Mouse (Mus musculus) MEL (cell line): ENCODE measurements around the gene Ccer1. TPM values are rescaled to one million over a fixed set of nuclear protein-coding genes. Genes with fewer than 3 reads are reported as not detected.

Source experiments
- DNase-seq: peaks from one replicate; pipeline ENCODE4 v3.0.0; 2011; ENCODE audit warnings: low read depth, low spot score
- H3K27ac ChIP-seq: 2 replicates; pipeline ENCODE4 v1.5.1; 2012; ENCODE audit warnings: low read depth, mild to moderate bottlenecking, control low read depth, low read length, moderate library complexity; ENCODE audit not compliant: control insufficient read depth
- H3K27me3 ChIP-seq, 2 experiments: fragments of 150-350 bp in 1 of 2; sonication (generic) in 1 of 2; 2 replicates each; pipeline ENCODE4 v1.6.1; 2012; ENCODE audit warnings: low read length in 2 of 2, mild to moderate bottlenecking in 2 of 2, improper control_type of control experiment in 1 of 2, moderate library complexity in 1 of 2; ENCODE audit not compliant: insufficient read depth in 2 of 2, control insufficient read depth in 1 of 2
- H3K36me3 ChIP-seq, 2 experiments: 2 replicates each; pipeline ENCODE4 v1.6.1; 2012 to 2014; ENCODE audit warnings: low read length in 2 of 2, improper control_type of control experiment in 1 of 2, inconsistent platforms in 1 of 2, mild to moderate bottlenecking in 1 of 2; ENCODE audit not compliant: insufficient read depth in 2 of 2, control insufficient read depth in 1 of 2
- H3K4me1 ChIP-seq, 2 experiments: fragments of 150-350 bp in 1 of 2; sonication (generic) in 1 of 2; 2 replicates each; pipeline ENCODE4 v1.6.1; 2012; ENCODE audit warnings: low read length in 2 of 2, improper control_type of control experiment in 1 of 2, mild to moderate bottlenecking in 1 of 2; ENCODE audit not compliant: insufficient read depth in 2 of 2, control insufficient read depth in 1 of 2
- H3K4me3 ChIP-seq, 2 experiments: fragments of 150-350 bp in 1 of 2; sonication (generic) in 1 of 2; 2 replicates each; pipeline ENCODE4 v1.5.1; 2012; ENCODE audit warnings: low read depth in 2 of 2, low read length in 2 of 2, mild to moderate bottlenecking in 2 of 2, moderate library complexity in 2 of 2, control low read depth in 1 of 2, improper control_type of control experiment in 1 of 2; ENCODE audit not compliant: control insufficient read depth in 1 of 2, insufficient read depth in 1 of 2
- H3K79me2 ChIP-seq: 2 replicates; pipeline ENCODE4 v1.6.1; 2012; ENCODE audit warnings: mild to moderate bottlenecking, low read length, moderate library complexity; ENCODE audit not compliant: control insufficient read depth, poor library complexity, insufficient read depth
- H3K9ac ChIP-seq: 2 replicates; pipeline ENCODE4 v1.6.1; 2012; ENCODE audit warnings: low read depth, mild to moderate bottlenecking, control low read depth, low read length, moderate library complexity; ENCODE audit not compliant: control insufficient read depth, poor library complexity, severe bottlenecking
- H3K9me3 ChIP-seq: fragments of 150-350 bp; sonication (generic); replicated peaks from 2 replicates; pipeline ENCODE4 v1.6.1; 2012; ENCODE audit warnings: mild to moderate bottlenecking, low read length, improper control_type of control experiment, moderate library complexity; ENCODE audit not compliant: insufficient read depth
- ELF1 ChIP-seq: IDR thresholded peaks from 2 replicates; pipeline ENCODE4 v1.6.1; 2014; ENCODE audit warnings: low read depth, mild to moderate bottlenecking, inconsistent platforms, low read length, improper control_type of control experiment, moderate library complexity
- ETS1 ChIP-seq: IDR thresholded peaks from 2 replicates; pipeline ENCODE4 v1.6.1; 2012; ENCODE audit warnings: low read depth, mild to moderate bottlenecking, inconsistent platforms, low read length, improper control_type of control experiment, moderate library complexity
- GABPA ChIP-seq: IDR thresholded peaks from 2 replicates; pipeline ENCODE4 v1.6.1; 2012; ENCODE audit warnings: low read depth, mild to moderate bottlenecking, inconsistent platforms, low read length, improper control_type of control experiment, moderate library complexity
- GATA1 ChIP-seq: IDR thresholded peaks from 2 replicates; pipeline ENCODE4 v1.6.1; 2011; ENCODE audit warnings: low read depth, low read length, improper control_type of control experiment
- HCFC1 ChIP-seq: IDR thresholded peaks from 2 replicates; pipeline ENCODE4 v1.6.1; 2012; ENCODE audit warnings: low read depth, mild to moderate bottlenecking, inconsistent platforms, low read length, improper control_type of control experiment, moderate library complexity
- JUND ChIP-seq: IDR thresholded peaks from 2 replicates; pipeline ENCODE4 v1.6.1; 2011; ENCODE audit warnings: low read depth, mild to moderate bottlenecking, improper control_type of control experiment, low read length
- KAT2A ChIP-seq: conservative IDR thresholded peaks from 2 replicates; pipeline ENCODE4 v1.6.1; 2012; ENCODE audit warnings: low read depth, low read length, improper control_type of control experiment, inconsistent platforms
- MAFK ChIP-seq: IDR thresholded peaks from 2 replicates; pipeline ENCODE4 v1.6.1; 2011; ENCODE audit warnings: low read depth, mild to moderate bottlenecking, low read length, improper control_type of control experiment, borderline replicate concordance
- MAX ChIP-seq: IDR thresholded peaks from 2 replicates; pipeline ENCODE4 v1.6.1; 2011; ENCODE audit warnings: low read length, improper control_type of control experiment
- MAZ ChIP-seq: IDR thresholded peaks from 2 replicates; pipeline ENCODE4 v1.6.1; 2012; ENCODE audit warnings: low read depth, mild to moderate bottlenecking, inconsistent platforms, low read length, improper control_type of control experiment
- NELFE ChIP-seq: IDR thresholded peaks from 2 replicates; pipeline ENCODE4 v1.6.1; 2011; ENCODE audit warnings: low read depth, low read length, improper control_type of control experiment
- POLR2A ChIP-seq, 2 experiments: IDR thresholded peaks; 2 replicates each; pipeline ENCODE4 v1.6.1; 2011 to 2012; ENCODE audit warnings: low read length in 2 of 2, mild to moderate bottlenecking in 2 of 2, control low read depth in 1 of 2, improper control_type of control experiment in 1 of 2, low read depth in 1 of 2, moderate library complexity in 1 of 2; ENCODE audit not compliant: control insufficient read depth in 1 of 2, insufficient read depth in 1 of 2, poor library complexity in 1 of 2
- POLR2AphosphoS2 ChIP-seq: IDR thresholded peaks from 2 replicates; pipeline ENCODE4 v1.6.1; 2011; ENCODE audit warnings: low read length, improper control_type of control experiment
- POLR2AphosphoS5 ChIP-seq: IDR thresholded peaks from 2 replicates; pipeline ENCODE4 v1.6.1; 2012; ENCODE audit warnings: low read depth, borderline replicate concordance, mild to moderate bottlenecking, inconsistent platforms, low read length, moderate library complexity, mixed read lengths
- RAD21 ChIP-seq: IDR thresholded peaks from 2 replicates; pipeline ENCODE4 v1.6.1; 2011; ENCODE audit warnings: mild to moderate bottlenecking, low read depth, low read length, improper control_type of control experiment
- RCOR1 ChIP-seq: IDR thresholded peaks from 2 replicates; pipeline ENCODE4 v1.6.1; 2012; ENCODE audit warnings: low read depth, mild to moderate bottlenecking, inconsistent platforms, low read length, improper control_type of control experiment
- SIN3A ChIP-seq: IDR thresholded peaks from 2 replicates; pipeline ENCODE4 v1.6.1; 2012; ENCODE audit warnings: low read length, improper control_type of control experiment, inconsistent platforms
- SMC3 ChIP-seq: IDR thresholded peaks from 2 replicates; pipeline ENCODE4 v1.6.1; 2011; ENCODE audit warnings: low read depth, low read length, improper control_type of control experiment
- TAL1 ChIP-seq: IDR thresholded peaks from 2 replicates; pipeline ENCODE4 v1.6.1; 2012; ENCODE audit warnings: mild to moderate bottlenecking, inconsistent platforms, low read length, moderate library complexity, mixed read lengths
- TBP ChIP-seq: IDR thresholded peaks from 2 replicates; pipeline ENCODE4 v1.8.0; 2011; ENCODE audit warnings: low read depth, low read length, improper control_type of control experiment
- TCF12 ChIP-seq: IDR thresholded peaks from 2 replicates; pipeline ENCODE4 v1.6.1; 2014; ENCODE audit warnings: low read depth, mild to moderate bottlenecking, inconsistent platforms, low read length, improper control_type of control experiment, moderate library complexity
- UBTF ChIP-seq: IDR thresholded peaks from 2 replicates; pipeline ENCODE4 v1.6.1; 2012; ENCODE audit warnings: low read depth, mild to moderate bottlenecking, inconsistent platforms, low read length, improper control_type of control experiment, moderate library complexity, borderline replicate concordance; ENCODE audit not compliant: insufficient read depth
- USF2 ChIP-seq, 2 experiments: IDR thresholded peaks; 2 replicates each; pipeline ENCODE4 v1.6.1; 2011 to 2012; ENCODE audit warnings: improper control_type of control experiment in 2 of 2, low read length in 2 of 2, borderline replicate concordance in 1 of 2, inconsistent platforms in 1 of 2, low read depth in 1 of 2, mild to moderate bottlenecking in 1 of 2; ENCODE audit not compliant: insufficient read depth in 1 of 2
- ZC3H11A ChIP-seq: IDR thresholded peaks from 2 replicates; pipeline ENCODE4 v1.6.1; 2012; ENCODE audit warnings: low read depth, mild to moderate bottlenecking, inconsistent platforms, low read length, improper control_type of control experiment
- ZKSCAN1 ChIP-seq: IDR thresholded peaks from 2 replicates; pipeline ENCODE4 v1.6.1; 2012; ENCODE audit warnings: low read depth, mild to moderate bottlenecking, inconsistent platforms, low read length, improper control_type of control experiment, moderate library complexity
- polyA plus RNA-seq, 2 experiments: library from polyadenylated mRNA; stranded (reverse) in 1 of 2; unstranded in 1 of 2; fragments of >175 nt in 1 of 2; fragments of >200 nt in 1 of 2; gene quantifications; 2 replicates each; pipeline versions ENCODE4 v1.2.1 to v1.2.4; 2012; ENCODE audit warnings: low replicate concordance in 2 of 2, low read depth in 1 of 2; ENCODE audit not compliant: insufficient read length in 2 of 2, insufficient read depth in 1 of 2, missing spikeins in 1 of 2
- total RNA-seq: library from RNA; depleted of rRNA; stranded (reverse); fragments of 300-350 nt; gene quantifications from 2 replicates; pipeline ENCODE4 v1.2.3, GENCODE M21; 2012

Ccer1 gene
- total and polyA plus RNA-seq, 3 experiments, result not detected

- no peak overlapping the region for H3K4me3 ChIP-seq
- TF ChIP-seq TAL1, result no peak
- no peak for TF ChIP-seq POLR2AphosphoS5
- no peak for TF ChIP-seq POLR2A (IDR thresholded peaks at IDR 0.05; ENCODE audit: control insufficient read depth in 1 of 2, insufficient read depth in 1 of 2, low read depth in 1 of 2, low read length in 2 of 2, poor library complexity in 1 of 2)
- no peak for TF ChIP-seq GABPA
- TF ChIP-seq NELFE, result no peak
- no peak for TF ChIP-seq RAD21
- TF ChIP-seq MAFK, result no peak
- no peak for TF ChIP-seq ETS1
- no peak for TF ChIP-seq MAZ
- no peak for TF ChIP-seq TBP
- TF ChIP-seq RCOR1, result no peak
- TF ChIP-seq MAX, result no peak
- no peak for TF ChIP-seq ZKSCAN1
- TF ChIP-seq KAT2A, result no peak
- no peak for TF ChIP-seq GATA1
- TF ChIP-seq ELF1, result no peak
- TF ChIP-seq, all 39 proteins: peak for 0
- Histone ChIP-seq H3K9ac (no peak overlapping the region), H3K27me3 (no peaks in the 10 kb centered on the region), H3K4me1 (no peaks in the 10 kb centered on the region), H3K36me3 (no peaks in the 10 kb centered on the region), H3K79me2 (no peaks in the 10 kb centered on the region), H3K27ac (no peak overlapping the region), H3K9me3 (no peaks in the 10 kb centered on the region)
- no peak for DNase-seq
Observed at GRCm38 (mm10) chr10:97718021-97718420, 25.2 kb downstream of the Ccer1 start.

GRCm38 (mm10) chr10:97720625-97721024, 27.8 kb downstream of the Ccer1 start:
- TF ChIP-seq GABPA (no peak), SMC3 (no peak), MAX (no peak), UBTF (no peak), ZC3H11A (no peak), POLR2AphosphoS2 (no peak), RAD21 (no peak), POLR2AphosphoS5 (no peak), USF2 (IDR thresholded peaks at IDR 0.05; ENCODE audit: borderline replicate concordance in 1 of 2, insufficient read depth in 1 of 2, low read depth in 1 of 2, low read length in 2 of 2) (no peak), TCF12 (no peak), JUND (no peak), HCFC1 (no peak), TAL1 (no peak), GATA1 (no peak), SIN3A (no peak), KAT2A (no peak)
- H3K79me2 ChIP-seq, result no peaks in the 10 kb centered on the region
- H3K9ac ChIP-seq, result no peak overlapping the region
- no peaks in the 10 kb centered on the region for H3K4me1 ChIP-seq
- H3K4me3 ChIP-seq, result no peak overlapping the region
- no peaks in the 10 kb centered on the region for H3K27me3 ChIP-seq
- no peaks in the 10 kb centered on the region for H3K9me3 ChIP-seq
- H3K27ac ChIP-seq, result no peak overlapping the region
- no peaks in the 10 kb centered on the region for H3K36me3 ChIP-seq
- no peak for DNase-seq
